Mouse (Mus musculus): ENCODE measurements at regions not wholly inside any gene's neighbourhood (a gene's known extent, or its start where the extent isn't known, plus 50 kb on each side); places are given as distances from the start of the nearest gene placed in this dataset.

GRCm38 (mm10) chr6:31106144-31106836, 147.4 kb upstream of the Klf14 start:
- Histone ChIP-seq H3K36me3 (replicated peaks) (no peaks in the 10 kb centered on the region), H3K4me1 (peaks cover 13% of the 10 kb centered on the region), H3K9me3 (peaks cover 9% of the 10 kb centered on the region), H3K4me3 (no peak overlapping the region), H3K27me3 (ENCODE audit: poor library complexity, severe bottlenecking) (no peaks in the 10 kb centered on the region), H3K27ac (no peak overlapping the region; the same call in 1 of the 2 replicates)
- no peak for DNase-seq (ENCODE audit: extremely low spot score, low spot score)
- WGBS = 74% methylated on average over 10 of the region's 10 CpGs

- no peaks in the 10 kb centered on the region for H3K27me3 ChIP-seq (ENCODE audit: poor library complexity, severe bottlenecking)
- H3K4me1 ChIP-seq = peaks cover 19% of the 10 kb centered on the region
- H3K9me3 ChIP-seq = peaks cover 9% of the 10 kb centered on the region
- no peak for DNase-seq (ENCODE audit: extremely low spot score, low spot score)
- WGBS = 94% methylated on average over 10 of the region's 10 CpGs
- no peaks in the 10 kb centered on the region for H3K36me3 ChIP-seq (replicated peaks)
- H3K27ac ChIP-seq = no peak overlapping the region
- H3K4me3 ChIP-seq = no peak overlapping the region
These were observed 148.0 kb upstream of the Klf14 start for GRCm38 (mm10) chr6:31106856-31107359.

GRCm38 (mm10) chr6:31107360-31107759, 148.5 kb upstream of the Klf14 start:
- no peaks in the 10 kb centered on the region for H3K27me3 ChIP-seq (ENCODE audit: poor library complexity, severe bottlenecking)
- no peak overlapping the region for H3K27ac ChIP-seq
- H3K4me3 ChIP-seq = no peak overlapping the region
- H3K36me3 ChIP-seq (replicated peaks) = no peaks in the 10 kb centered on the region
- H3K9me3 ChIP-seq = peaks cover 9% of the 10 kb centered on the region
- H3K4me1 ChIP-seq = peaks cover 23% of the 10 kb centered on the region
- no peak for DNase-seq (ENCODE audit: extremely low spot score, low spot score)
- WGBS = 86% methylated on average over 4 of the region's 4 CpGs

- Histone ChIP-seq H3K9me3 (peaks cover 9% of the 10 kb centered on the region), H3K36me3 (replicated peaks) (no peaks in the 10 kb centered on the region), H3K4me3 (no peak overlapping the region), H3K27ac (no peak overlapping the region), H3K27me3 (ENCODE audit: poor library complexity, severe bottlenecking) (no peaks in the 10 kb centered on the region), H3K4me1 (peaks cover 27% of the 10 kb centered on the region)
- DNase-seq (ENCODE audit: extremely low spot score, low spot score) = no peak
- 90% methylated on average over 5 of the region's 5 CpGs for WGBS
These were observed 149.2 kb upstream of the Klf14 start for GRCm38 (mm10) chr6:31107916-31108685.

GRCm38 (mm10) chr6:31109604-31110003, 150.7 kb upstream of the Klf14 start:
- Histone ChIP-seq H3K4me1 (peaks cover 31% of the 10 kb centered on the region), H3K36me3 (replicated peaks) (no peaks in the 10 kb centered on the region), H3K9me3 (peaks cover 9% of the 10 kb centered on the region), H3K27ac (no peak overlapping the region), H3K27me3 (ENCODE audit: poor library complexity, severe bottlenecking) (no peaks in the 10 kb centered on the region), H3K4me3 (no peak overlapping the region)
- DNase-seq (ENCODE audit: extremely low spot score, low spot score) = no peak
- WGBS = 91% methylated on average over 4 of the region's 4 CpGs

GRCm38 (mm10) chr6:31112293-31113077, 153.6 kb upstream of the Klf14 start:
- no peaks in the 10 kb centered on the region for H3K36me3 ChIP-seq (replicated peaks)
- DNase-seq (ENCODE audit: extremely low spot score, low spot score) = no peak
- peaks cover 9% of the 10 kb centered on the region for H3K9me3 ChIP-seq
- H3K4me1 ChIP-seq = peaks cover 41% of the 10 kb centered on the region
- no peak overlapping the region for H3K4me3 ChIP-seq
- WGBS = 88% methylated on average over 13 of the region's 13 CpGs
- peak overlapping the region; percentile 17; the same call in 1 of the 2 replicates for H3K27ac ChIP-seq
- no peaks in the 10 kb centered on the region for H3K27me3 ChIP-seq (ENCODE audit: poor library complexity, severe bottlenecking)

- Histone ChIP-seq H3K4me3 (no peak overlapping the region), H3K27me3 (ENCODE audit: poor library complexity, severe bottlenecking) (no peaks in the 10 kb centered on the region), H3K27ac (no peak overlapping the region), H3K9me3 (peaks cover 9% of the 10 kb centered on the region), H3K4me1 (peaks cover 41% of the 10 kb centered on the region), H3K36me3 (replicated peaks) (no peaks in the 10 kb centered on the region)
- WGBS = 93% methylated on average over 21 of the region's 21 CpGs
- no peak for DNase-seq (ENCODE audit: extremely low spot score, low spot score)
These were observed 154.9 kb upstream of the Klf14 start for GRCm38 (mm10) chr6:31113558-31114326.

GRCm38 (mm10) chr6:31114336-31115335, 155.8 kb upstream of the Klf14 start:
- no peak for DNase-seq (ENCODE audit: extremely low spot score, low spot score)
- H3K27me3 ChIP-seq (ENCODE audit: poor library complexity, severe bottlenecking) = no peaks in the 10 kb centered on the region
- no peak overlapping the region for H3K27ac ChIP-seq
- 85% methylated on average over 19 of the region's 19 CpGs for WGBS
- peaks cover 1% of the 10 kb centered on the region for H3K9me3 ChIP-seq
- H3K4me3 ChIP-seq = no peak overlapping the region
- H3K4me1 ChIP-seq = peaks cover 41% of the 10 kb centered on the region
- no peaks in the 10 kb centered on the region for H3K36me3 ChIP-seq (replicated peaks)

- WGBS = 91% methylated on average over 4 of the region's 4 CpGs
- Histone ChIP-seq H3K9me3 (no peaks in the 10 kb centered on the region), H3K4me3 (no peak overlapping the region), H3K36me3 (replicated peaks) (no peaks in the 10 kb centered on the region), H3K27me3 (ENCODE audit: poor library complexity, severe bottlenecking) (no peaks in the 10 kb centered on the region), H3K4me1 (peaks cover 41% of the 10 kb centered on the region), H3K27ac (no peak overlapping the region)
- DNase-seq (ENCODE audit: extremely low spot score, low spot score) = no peak
These were observed 156.7 kb upstream of the Klf14 start for GRCm38 (mm10) chr6:31115566-31115965.

GRCm38 (mm10) chr6:31116365-31116764, 157.5 kb upstream of the Klf14 start:
- 85% methylated on average over 6 of the region's 6 CpGs for WGBS
- H3K36me3 ChIP-seq (replicated peaks) = no peaks in the 10 kb centered on the region
- no peaks in the 10 kb centered on the region for H3K9me3 ChIP-seq
- no peaks in the 10 kb centered on the region for H3K27me3 ChIP-seq (ENCODE audit: poor library complexity, severe bottlenecking)
- no peak for DNase-seq (ENCODE audit: extremely low spot score, low spot score)
- H3K27ac ChIP-seq = 0 out of 2 replicates have a peak overlapping the region, but pooled peaks have one; percentile 12
- peaks cover 39% of the 10 kb centered on the region for H3K4me1 ChIP-seq
- H3K4me3 ChIP-seq = no peak overlapping the region

GRCm38 (mm10) chr6:31117666-31118065, 158.8 kb upstream of the Klf14 start:
- WGBS = 93% methylated on average over 12 of the region's 12 CpGs
- no peak for DNase-seq (ENCODE audit: extremely low spot score, low spot score)
- no peak overlapping the region for H3K27ac ChIP-seq

More at GRCm38 (mm10) chr6:31117666-31118065, 158.8 kb upstream of the Klf14 start:
- Histone ChIP-seq H3K4me1 (peaks cover 28% of the 10 kb centered on the region), H3K9me3 (no peaks in the 10 kb centered on the region), H3K4me3 (no peak overlapping the region), H3K36me3 (replicated peaks) (no peaks in the 10 kb centered on the region), H3K27me3 (ENCODE audit: poor library complexity, severe bottlenecking) (no peaks in the 10 kb centered on the region)

All from forebrain, embryonic 10.5 days (tissue).